In the genomic region with DNA sequence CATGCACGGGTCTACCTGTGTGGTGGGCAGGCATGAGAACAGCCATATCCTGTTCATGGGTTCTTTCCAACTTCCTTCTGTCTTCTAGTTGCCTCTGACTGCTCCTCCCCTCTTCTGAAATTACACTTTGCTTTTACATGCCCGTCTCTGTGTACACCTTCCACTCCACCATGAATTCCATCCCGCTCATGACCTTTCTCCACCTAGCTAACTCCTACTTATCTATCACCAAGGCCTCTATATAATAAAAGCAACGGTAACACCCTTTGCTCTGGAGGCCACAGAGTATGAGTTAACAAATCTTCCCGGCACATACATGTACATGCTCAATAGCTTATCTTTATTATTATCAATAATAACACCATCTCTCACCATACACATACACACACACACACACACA, we compare ENCODE assay signal across 21 mouse cellular contexts. TPM values are rescaled to one million over a fixed set of nuclear protein-coding genes. Genes with fewer than 3 reads are reported as not detected.
A peak's percentile ranks its signal among the peaks of the same experiment; 100 is the strongest.
DNase-seq lines count a peak whose midpoint lies in the region; ATAC-seq and TF ChIP-seq lines count a peak whose summit lies in the region.
"Had no signal": no experiment of that assay in that cellular context is flagged by ENCODE, and none has a peak within 500 bp of the region (broad histone marks: within the 10 kb centered on the region; RNA-seq: fewer than 3 reads in every experiment).

No protein-coding gene starts in this region.

- H3K27me3 ChIP-seq in intestine, embryonic 15.5 days (replicated peaks) = no peaks in the 10 kb centered on the region
- no peaks in the 10 kb centered on the region for H3K27me3 ChIP-seq in intestine, embryonic 16.5 days (replicated peaks; ENCODE audit: control insufficient read depth, insufficient read depth, low read length)
- H3K27me3 ChIP-seq in intestine, postnatal 0 days (replicated peaks; ENCODE audit: control insufficient read depth, insufficient read depth, low read length) = no peaks in the 10 kb centered on the region
- H3K27me3 ChIP-seq in small intestine, adult 2 months (ENCODE audit: control insufficient read depth, insufficient read depth, low read length) = no peaks in the 10 kb centered on the region
- no peaks in the 10 kb centered on the region for H3K27me3 ChIP-seq in kidney, embryonic 14.5 days (ENCODE audit: control insufficient read depth, insufficient read depth, low read length)
- H3K27me3 ChIP-seq: Patski had no signal

- H3K4me2 ChIP-seq in intestine, embryonic 15.5 days (replicated peaks) = no peak overlapping the region
- H3K4me2 ChIP-seq in intestine, embryonic 16.5 days (ENCODE audit: low read depth, low read length) = no peak overlapping the region
- H3K4me2 ChIP-seq in intestine, postnatal 0 days (replicated peaks; ENCODE audit: low read depth) = no peak overlapping the region
- no peak overlapping the region for H3K4me2 ChIP-seq in kidney, embryonic 14.5 days (replicated peaks; ENCODE audit: low read depth, low read length)

- no peaks in the 10 kb centered on the region for H3K9me3 ChIP-seq in intestine, embryonic 15.5 days
- H3K9me3 ChIP-seq in intestine, embryonic 16.5 days (ENCODE audit: control insufficient read depth, low read length) = no peaks in the 10 kb centered on the region
- H3K9me3 ChIP-seq in intestine, postnatal 0 days (ENCODE audit: control insufficient read depth) = no peaks in the 10 kb centered on the region
- no peaks in the 10 kb centered on the region for H3K9me3 ChIP-seq in kidney, embryonic 14.5 days (ENCODE audit: control insufficient read depth, low read length)
- H3K9me3 ChIP-seq: G1E had no signal

- WGBS in intestine, embryonic 15.5 days = 65% methylated on average over 5 of the region's 5 CpGs
- 55% methylated on average over 5 of the region's 5 CpGs for whole genome bisulfite sequencing in intestine, embryonic 16.5 days
- 43% methylated on average over 5 of the region's 5 CpGs for WGBS in intestine, postnatal 0 days
- WGBS in small intestine, adult 2 months = 25% methylated on average over 5 of the region's 5 CpGs
- 70% methylated on average over 5 of the region's 5 CpGs for WGBS in kidney, embryonic 14.5 days

- H3K9ac ChIP-seq in intestine, embryonic 15.5 days = no peak overlapping the region
- no peak overlapping the region for H3K9ac ChIP-seq in intestine, embryonic 16.5 days (ENCODE audit: low read depth, low read length)
- no peak overlapping the region for H3K9ac ChIP-seq in intestine, postnatal 0 days (ENCODE audit: low read depth, low read length)
- no peak overlapping the region for H3K9ac ChIP-seq in kidney, embryonic 14.5 days (ENCODE audit: low read depth, low read length)

- H3K36me3 ChIP-seq in intestine, embryonic 15.5 days = no peaks in the 10 kb centered on the region
- no peaks in the 10 kb centered on the region for H3K36me3 ChIP-seq in intestine, embryonic 16.5 days (ENCODE audit: control insufficient read depth, insufficient read depth, low read length)
- no peaks in the 10 kb centered on the region for H3K36me3 ChIP-seq in intestine, postnatal 0 days (ENCODE audit: control insufficient read depth, insufficient read depth)
- no peaks in the 10 kb centered on the region for H3K36me3 ChIP-seq in small intestine, adult 2 months (ENCODE audit: control insufficient read depth, insufficient read depth, low read length)
- H3K36me3 ChIP-seq in kidney, embryonic 14.5 days (ENCODE audit: control insufficient read depth, insufficient read depth, low read length) = no peaks in the 10 kb centered on the region
- H3K36me3 ChIP-seq: G1E had no signal

- no peak for TF ChIP-seq CTCF in intestine, postnatal 0 days (IDR thresholded peaks at IDR 0.05; ENCODE audit: low read depth)
- TF ChIP-seq CTCF in small intestine, adult 2 months (IDR thresholded peaks at IDR 0.05; ENCODE audit: extremely low read depth, insufficient read length, insufficient replicate concordance, low read depth, low read length) = no peak

- no peak for TF ChIP-seq POLR2A in small intestine, adult 2 months (IDR thresholded peaks at IDR 0.05; ENCODE audit: low read depth, low read length)

- ATAC-seq in intestine, embryonic 15.5 days = peak; percentile 77
- peak; percentile 85 for ATAC-seq in intestine, embryonic 16.5 days
- ATAC-seq in intestine, postnatal 0 days = peak; percentile 69
- no peak for ATAC-seq in kidney, embryonic 14.5 days (ENCODE audit: low FRiP score, low TSS enrichment)
- ATAC-seq: activated CD4-positive, CD25-positive, alpha-beta regulatory T cell, adult 4 months; CD4-positive, CD25-positive, alpha-beta regulatory T cell, adult 4 months; Patski had no signal

- H3K27ac ChIP-seq in intestine, embryonic 15.5 days = no peak overlapping the region
- H3K27ac ChIP-seq in intestine, embryonic 16.5 days (ENCODE audit: low read length) = peak overlapping the region; percentile 63
- no peak overlapping the region for H3K27ac ChIP-seq in intestine, postnatal 0 days (ENCODE audit: low read depth, low read length)
- H3K27ac ChIP-seq in small intestine, adult 2 months (ENCODE audit: insufficient read depth, low read depth, low read length) = peak overlapping the region; percentile 78
- H3K27ac ChIP-seq in kidney, embryonic 14.5 days (ENCODE audit: low read depth, low read length) = no peak overlapping the region

- DNase-seq in spleen, postnatal 14 days (ENCODE audit: low spot score in 2 of 2) = no peak
- DNase-seq in liver = no peak
- DNase-seq in cerebellum, adult 8-10 months = no peak
- DNase-seq: adrenal gland, adult 2 months; adrenal gland, adult 8-10 months; adrenal gland, postnatal 10 days; adrenal gland, postnatal 14 days; adrenal gland, postnatal 25 days; adrenal gland, postnatal 36 days; B cell, adult 2 months; cerebellum, adult 11 months; cerebellum, adult 11-12 months had no signal

- 0 out of 2 replicates have a peak, but pooled peaks cover 2% of the 10 kb centered on the region for H3K4me1 ChIP-seq in intestine, embryonic 15.5 days (replicated peaks)
- peaks cover 9% of the 10 kb centered on the region for H3K4me1 ChIP-seq in intestine, embryonic 16.5 days (ENCODE audit: control insufficient read depth, insufficient read depth, low read length)
- peaks cover 10% of the 10 kb centered on the region; the same call in 1 of the 2 replicates for H3K4me1 ChIP-seq in intestine, postnatal 0 days (replicated peaks; ENCODE audit: control insufficient read depth, insufficient read depth, low read length)
- H3K4me1 ChIP-seq in small intestine, adult 2 months (ENCODE audit: control insufficient read depth, insufficient read depth, insufficient read length, low read length) = peaks cover 19% of the 10 kb centered on the region
- H3K4me1 ChIP-seq in kidney, embryonic 14.5 days (ENCODE audit: control insufficient read depth, insufficient read depth, low read length) = no peaks in the 10 kb centered on the region

- no peak overlapping the region for H3K4me3 ChIP-seq in intestine, embryonic 15.5 days (replicated peaks)
- no peak overlapping the region for H3K4me3 ChIP-seq in intestine, embryonic 16.5 days (ENCODE audit: low read length)
- H3K4me3 ChIP-seq in intestine, postnatal 0 days (ENCODE audit: low read depth, low read length) = no peak overlapping the region
- H3K4me3 ChIP-seq in small intestine, adult 2 months (ENCODE audit: low read depth, low read length) = no peak overlapping the region
- no peak overlapping the region for H3K4me3 ChIP-seq in kidney, embryonic 14.5 days (ENCODE audit: low read length)

RNA-seq across cellular contexts. Expression of a gene that starts 18.3 kb away (rescaled TPM):
- 18.9 and 21.4 TPM in 2 replicates for polyA plus RNA-seq in intestine, embryonic 15.5 days (2015; fragmentation: Nextera tagmentation; extraction: Ambion mirVana)
- polyA plus RNA-seq in intestine, embryonic 16.5 days (2015; fragmentation: Nextera tagmentation; extraction: Ambion mirVana) = 14.1 and 17.2 TPM in 2 replicates
- polyA plus RNA-seq in intestine, postnatal 0 days (2015; fragmentation: Nextera tagmentation; extraction: Ambion mirVana) = 22.0 and 23.9 TPM in 2 replicates
- 7.4 and 22.8 TPM in 2 replicates for polyA plus RNA-seq in small intestine, adult 2 months (2012; rRNA removed)
- polyA plus RNA-seq in kidney, embryonic 14.5 days (2014; fragmentation: Nextera tagmentation; extraction: Ambion mirVana) = 13.5 and 20.2 TPM in 2 replicates

Comparison
In these comparisons a context has a peak if more than half of its experiments do, and no peak if none do; other contexts are left out.
1. H3K27ac ChIP-seq: peak in intestine, embryonic 16.5 days (single experiment) and small intestine, adult 2 months (single experiment); none in intestine, embryonic 15.5 days (single experiment), intestine, postnatal 0 days (single experiment) and kidney, embryonic 14.5 days (single experiment).